Mouse (Mus musculus) liver, adult 2 months (tissue): ENCODE results near the gene Lyar. TPM values are rescaled to one million over a fixed set of nuclear protein-coding genes. Genes with fewer than 3 reads are reported as not detected.

Source experiments
- DNase-seq: peaks from one replicate; pipeline ENCODE4 v3.0.0-alpha.2; 2011; ENCODE audit warnings: low read depth, low spot score; ENCODE audit errors: extremely low read depth
- H3K27ac ChIP-seq: fragments of 200-500 bp; replicated peaks from 2 replicates; pipeline ENCODE4 v1.5.1; 2012; ENCODE audit warnings: low read depth, mild to moderate bottlenecking, control low read depth, inconsistent platforms, low read length; ENCODE audit not compliant: insufficient read depth
- H3K27me3 ChIP-seq: fragments of 200-500 bp; 2 replicates; pipeline ENCODE4 v1.6.1; 2012; ENCODE audit warnings: mild to moderate bottlenecking, moderate library complexity, low read length, inconsistent platforms; ENCODE audit not compliant: control insufficient read depth, insufficient read depth
- H3K36me3 ChIP-seq: fragments of 200-500 bp; 2 replicates; pipeline ENCODE4 v1.6.1; 2012; ENCODE audit warnings: low read length, inconsistent platforms; ENCODE audit not compliant: control insufficient read depth, insufficient read depth
- H3K4me1 ChIP-seq: fragments of 200-500 bp; 2 replicates; pipeline ENCODE4 v1.6.1; 2011; ENCODE audit warnings: low read length; ENCODE audit not compliant: control insufficient read depth, insufficient read depth
- H3K4me3 ChIP-seq: fragments of 200-500 bp; 2 replicates; pipeline ENCODE4 v1.5.1; 2011; ENCODE audit warnings: low read depth, mild to moderate bottlenecking, control low read depth, low read length, moderate library complexity; ENCODE audit not compliant: insufficient read depth
- H3K79me2 ChIP-seq: fragments of 200-500 bp; 2 replicates; pipeline ENCODE4 v1.6.1; 2012; ENCODE audit warnings: inconsistent platforms, mild to moderate bottlenecking, low read length, moderate library complexity; ENCODE audit not compliant: control insufficient read depth, insufficient read depth
- H3K9ac ChIP-seq: fragments of 200-500 bp; 2 replicates; pipeline ENCODE4 v1.6.1; 2012; ENCODE audit warnings: low read depth, mild to moderate bottlenecking, control low read depth, inconsistent platforms, low read length
- CTCF ChIP-seq: fragments of 200-500 bp; IDR thresholded peaks from 2 replicates; pipeline ENCODE4 v1.5.1; 2011; ENCODE audit warnings: low read depth, low read length, control low read depth
- POLR2A ChIP-seq: fragments of 200-500 bp; IDR thresholded peaks from 2 replicates; pipeline ENCODE4 v1.6.1; 2011; ENCODE audit warnings: low read length, control low read depth; ENCODE audit not compliant: insufficient read depth; ENCODE audit errors: extremely low read depth
- WGBS: fragments of 180-500 bp; shearing (Covaris S2); methylation state at CpG from one replicate; pipeline ENCODE4 v1.1.7; 2018; 5-methylcytosine and 5-hydroxymethylcytosine counted together
- polyA plus RNA-seq: library from polyadenylated mRNA; depleted of rRNA; stranded (reverse); fragments of >200 nt; gene quantifications from 2 replicates; pipeline ENCODE4 v1.2.3, GENCODE M21; 2012; rRNA removed
- total RNA-seq: library from RNA; depleted of rRNA; stranded (reverse); fragments of >200 nt; gene quantifications from 2 replicates; pipeline ENCODE4 v1.2.3, GENCODE M21; 2014; rRNA removed

The Lyar gene
- 7.4 and 9.2 TPM in 2 replicates for total RNA-seq
- polyA plus RNA-seq = 1.9 and 2.6 TPM in 2 replicates

- WGBS = under 1% methylated on average over 55 of the region's 55 CpGs
- Histone ChIP-seq H3K9ac (peak within 1 kb of the TSS; percentile 87), H3K4me1 (peaks cover 10% of the 10 kb centered on the region), H3K27me3 (no peaks in the 10 kb centered on the region), H3K36me3 (peaks cover 4% of the 10 kb centered on the region; the same call in 1 of the 2 replicates), H3K27ac (peak within 1 kb of the TSS; percentile 33; the same call in 1 of the 2 replicates), H3K4me3 (peak within 1 kb of the TSS; percentile 77), H3K79me2 (peaks cover 13% of the 10 kb centered on the region; the same call in 1 of the 2 replicates)
- DNase-seq = peak; percentile 69
- TF ChIP-seq POLR2A = peak; percentile 60; the same call in 1 of the 2 replicates
- no peak for TF ChIP-seq CTCF
Observed at GRCm38 (mm10) chr5:38220328-38220912, at the start of gene Lyar, which contains the start of gene Zbtb49. Gene Lyar, plus strand, starts transcription at chr5:38220470. Gene Zbtb49, minus strand, starts transcription at chr5:38220457.

- WGBS = 49% methylated on average over 5 of the region's 5 CpGs
- no peak for DNase-seq
Observed at GRCm38 (mm10) chr5:38173766-38174165, 46.5 kb upstream of the Lyar start.

GRCm38 (mm10) chr5:38174256-38174912 lies 45.9 kb upstream of the Lyar start:
- TF ChIP-seq POLR2A (no peak), CTCF (no peak)

More at GRCm38 (mm10) chr5:38173766-38174165, 46.5 kb upstream of the Lyar start:
- no peak for TF ChIP-seq CTCF
- no peak for TF ChIP-seq POLR2A
- H3K79me2 ChIP-seq = no peaks in the 10 kb centered on the region
- H3K4me3 ChIP-seq = no peak overlapping the region
- no peak overlapping the region for H3K27ac ChIP-seq
- no peak overlapping the region for H3K9ac ChIP-seq
- no peaks in the 10 kb centered on the region for H3K36me3 ChIP-seq
- no peaks in the 10 kb centered on the region; the same call in 1 of the 2 replicates for H3K27me3 ChIP-seq
- H3K4me1 ChIP-seq = no peaks in the 10 kb centered on the region

GRCm38 (mm10) chr5:38184688-38185285 lies 35.5 kb upstream of the Lyar start:
- 79% methylated on average over 6 of the region's 6 CpGs for WGBS
- H3K4me3 ChIP-seq = no peak overlapping the region
- no peak for TF ChIP-seq CTCF
- TF ChIP-seq POLR2A = no peak

More at GRCm38 (mm10) chr5:38174256-38174912, 45.9 kb upstream of the Lyar start:
- Histone ChIP-seq H3K27me3 (no peaks in the 10 kb centered on the region; the same call in 1 of the 2 replicates), H3K36me3 (no peaks in the 10 kb centered on the region), H3K79me2 (no peaks in the 10 kb centered on the region), H3K9ac (no peak overlapping the region), H3K27ac (no peak overlapping the region), H3K4me3 (no peak overlapping the region), H3K4me1 (no peaks in the 10 kb centered on the region)
- DNase-seq = no peak
- WGBS = 77% methylated on average over 16 of the region's 16 CpGs

GRCm38 (mm10) chr5:38187006-38187405 lies 33.3 kb upstream of the Lyar start:
- no peak for DNase-seq
- WGBS = 85% methylated on average over 2 of the region's 2 CpGs
- no peak overlapping the region for H3K4me3 ChIP-seq

More at GRCm38 (mm10) chr5:38184688-38185285, 35.5 kb upstream of the Lyar start:
- no peak for DNase-seq
- Histone ChIP-seq H3K27me3 (no peaks in the 10 kb centered on the region), H3K79me2 (no peaks in the 10 kb centered on the region), H3K36me3 (no peaks in the 10 kb centered on the region), H3K9ac (no peak overlapping the region), H3K4me1 (no peaks in the 10 kb centered on the region), H3K27ac (no peak overlapping the region)

More at GRCm38 (mm10) chr5:38187006-38187405, 33.3 kb upstream of the Lyar start:
- Histone ChIP-seq H3K27ac (no peak overlapping the region), H3K36me3 (no peaks in the 10 kb centered on the region), H3K79me2 (no peaks in the 10 kb centered on the region), H3K27me3 (no peaks in the 10 kb centered on the region), H3K9ac (no peak overlapping the region), H3K4me1 (no peaks in the 10 kb centered on the region)
- TF ChIP-seq CTCF (no peak), POLR2A (no peak)
